Mouse (Mus musculus): ENCODE measurements around the gene Efna5. TPM values are rescaled to one million over a fixed set of nuclear protein-coding genes. Genes with fewer than 3 reads are reported as not detected.

The Efna5 gene
- polyA plus RNA-seq, 1 experiment from 2014 or later = 41.6 TPM

- no peak overlapping the region for H3K4me2 ChIP-seq (replicated peaks)
- H3K4me1 ChIP-seq = no peaks in the 10 kb centered on the region
- no peak for ATAC-seq (ENCODE audit: low FRiP score, low read depth)
- no peaks in the 10 kb centered on the region for H3K27me3 ChIP-seq (replicated peaks)
- H3K9me3 ChIP-seq = no peaks in the 10 kb centered on the region
- H3K36me3 ChIP-seq = no peaks in the 10 kb centered on the region
- H3K4me3 ChIP-seq = no peak overlapping the region
- 90% methylated on average over 4 of the region's 4 CpGs for WGBS
- H3K9ac ChIP-seq = no peak overlapping the region
- no peak overlapping the region for H3K27ac ChIP-seq
Observed at GRCm38 (mm10) chr17:62754638-62755037, 126.5 kb downstream of the Efna5 start.

- Histone ChIP-seq H3K9ac (no peak overlapping the region), H3K9me3 (no peaks in the 10 kb centered on the region), H3K4me2 (replicated peaks) (no peak overlapping the region), H3K27ac (no peak overlapping the region), H3K27me3 (replicated peaks) (no peaks in the 10 kb centered on the region), H3K4me1 (peaks cover 17% of the 10 kb centered on the region), H3K36me3 (no peaks in the 10 kb centered on the region), H3K4me3 (no peak overlapping the region)
- WGBS = 65% methylated on average over 2 of the region's 2 CpGs
- no peak for ATAC-seq (ENCODE audit: low FRiP score, low read depth)
Observed at GRCm38 (mm10) chr17:62752381-62752889, 128.7 kb downstream of the Efna5 start.

- ATAC-seq (ENCODE audit: low FRiP score, low read depth) = no peak
- no peak overlapping the region for H3K4me2 ChIP-seq (replicated peaks)
- H3K36me3 ChIP-seq = no peaks in the 10 kb centered on the region
- no peak overlapping the region for H3K4me3 ChIP-seq
- no peak overlapping the region for H3K27ac ChIP-seq
- H3K27me3 ChIP-seq (replicated peaks) = no peaks in the 10 kb centered on the region
- no peaks in the 10 kb centered on the region for H3K9me3 ChIP-seq
- no peak overlapping the region for H3K9ac ChIP-seq
- H3K4me1 ChIP-seq = peaks cover 28% of the 10 kb centered on the region
- WGBS = 83% methylated on average over 3 of the region's 3 CpGs
Observed at GRCm38 (mm10) chr17:62750647-62751046, 130.5 kb downstream of the Efna5 start.

- H3K4me2 ChIP-seq (replicated peaks) = no peak overlapping the region
- no peak for ATAC-seq (ENCODE audit: low FRiP score, low read depth)
- no peaks in the 10 kb centered on the region for H3K9me3 ChIP-seq
- no peak overlapping the region for H3K4me3 ChIP-seq
- peaks cover 28% of the 10 kb centered on the region for H3K4me1 ChIP-seq
- WGBS = 69% methylated on average over 16 of the region's 16 CpGs
- no peak overlapping the region for H3K9ac ChIP-seq
- H3K36me3 ChIP-seq = no peaks in the 10 kb centered on the region
- no peak overlapping the region for H3K27ac ChIP-seq
- no peaks in the 10 kb centered on the region for H3K27me3 ChIP-seq (replicated peaks)
Observed at GRCm38 (mm10) chr17:62748803-62749619, 132.1 kb downstream of the Efna5 start.

GRCm38 (mm10) chr17:62747381-62747780 lies 133.7 kb downstream of the Efna5 start:
- no peaks in the 10 kb centered on the region for H3K36me3 ChIP-seq
- no peaks in the 10 kb centered on the region for H3K9me3 ChIP-seq
- no peak overlapping the region for H3K9ac ChIP-seq
- H3K27me3 ChIP-seq (replicated peaks) = no peaks in the 10 kb centered on the region
- ATAC-seq (ENCODE audit: low FRiP score, low read depth) = no peak
- 46% methylated on average over 8 of the region's 8 CpGs for WGBS
- H3K4me1 ChIP-seq = peaks cover 28% of the 10 kb centered on the region
- H3K4me3 ChIP-seq = no peak overlapping the region
- no peak overlapping the region for H3K27ac ChIP-seq
- peak overlapping the region; percentile 27 for H3K4me2 ChIP-seq (replicated peaks)

GRCm38 (mm10) chr17:62746827-62747226 lies 134.3 kb downstream of the Efna5 start:
- Histone ChIP-seq H3K4me2 (replicated peaks) (no peak overlapping the region; the same call in 1 of the 2 replicates), H3K9me3 (no peaks in the 10 kb centered on the region), H3K36me3 (no peaks in the 10 kb centered on the region), H3K9ac (no peak overlapping the region), H3K4me3 (no peak overlapping the region), H3K27me3 (replicated peaks) (no peaks in the 10 kb centered on the region), H3K27ac (0 out of 2 replicates have a peak overlapping the region, but pooled peaks have one; percentile 37), H3K4me1 (peaks cover 28% of the 10 kb centered on the region)
- 57% methylated on average over 9 of the region's 9 CpGs for WGBS
- ATAC-seq (ENCODE audit: low FRiP score, low read depth) = peak; percentile 21

GRCm38 (mm10) chr17:62745286-62745685 lies 135.8 kb downstream of the Efna5 start:
- H3K4me3 ChIP-seq = no peak overlapping the region
- no peaks in the 10 kb centered on the region for H3K36me3 ChIP-seq
- ATAC-seq (ENCODE audit: low FRiP score, low read depth) = no peak
- H3K9me3 ChIP-seq = no peaks in the 10 kb centered on the region
- WGBS = 97% methylated on average over 4 of the region's 4 CpGs
- no peak overlapping the region for H3K9ac ChIP-seq
- no peak overlapping the region for H3K27ac ChIP-seq
- H3K4me1 ChIP-seq = peaks cover 28% of the 10 kb centered on the region
- H3K4me2 ChIP-seq (replicated peaks) = no peak overlapping the region
- H3K27me3 ChIP-seq (replicated peaks) = no peaks in the 10 kb centered on the region

- H3K27me3 ChIP-seq (replicated peaks) = no peaks in the 10 kb centered on the region
- ATAC-seq (ENCODE audit: low FRiP score, low read depth) = no peak
- WGBS = 94% methylated on average over 6 of the region's 6 CpGs
- peaks cover 27% of the 10 kb centered on the region for H3K4me1 ChIP-seq
- H3K4me2 ChIP-seq (replicated peaks) = no peak overlapping the region
- H3K4me3 ChIP-seq = no peak overlapping the region
- no peaks in the 10 kb centered on the region for H3K9me3 ChIP-seq
- H3K27ac ChIP-seq = no peak overlapping the region
- no peak overlapping the region for H3K9ac ChIP-seq
- no peaks in the 10 kb centered on the region for H3K36me3 ChIP-seq
Observed at GRCm38 (mm10) chr17:62744239-62744638, 136.9 kb downstream of the Efna5 start.

- H3K27me3 ChIP-seq (replicated peaks) = no peaks in the 10 kb centered on the region
- no peak overlapping the region for H3K9ac ChIP-seq
- no peaks in the 10 kb centered on the region for H3K36me3 ChIP-seq
- H3K27ac ChIP-seq = no peak overlapping the region
- peaks cover 4% of the 10 kb centered on the region for H3K4me1 ChIP-seq
- H3K4me3 ChIP-seq = no peak overlapping the region
- H3K9me3 ChIP-seq = no peaks in the 10 kb centered on the region
- no peak for ATAC-seq (ENCODE audit: low FRiP score, low read depth)
- 68% methylated on average over 5 of the region's 5 CpGs for WGBS
- H3K4me2 ChIP-seq (replicated peaks) = no peak overlapping the region
Observed at GRCm38 (mm10) chr17:62741702-62742101, 139.4 kb downstream of the Efna5 start.

- Histone ChIP-seq H3K4me3 (no peak overlapping the region), H3K27ac (no peak overlapping the region), H3K4me2 (replicated peaks) (no peak overlapping the region), H3K4me1 (peaks cover 6% of the 10 kb centered on the region), H3K27me3 (replicated peaks) (no peaks in the 10 kb centered on the region), H3K9me3 (no peaks in the 10 kb centered on the region), H3K9ac (no peak overlapping the region), H3K36me3 (no peaks in the 10 kb centered on the region)
- no peak for ATAC-seq (ENCODE audit: low FRiP score, low read depth)
- 78% methylated on average over 6 of the region's 6 CpGs for WGBS
Observed at GRCm38 (mm10) chr17:62741020-62741419, 140.1 kb downstream of the Efna5 start.

- Histone ChIP-seq H3K4me3 (no peak overlapping the region), H3K9ac (no peak overlapping the region), H3K27me3 (replicated peaks) (no peaks in the 10 kb centered on the region), H3K27ac (no peak overlapping the region), H3K4me2 (replicated peaks) (no peak overlapping the region), H3K9me3 (no peaks in the 10 kb centered on the region), H3K36me3 (no peaks in the 10 kb centered on the region), H3K4me1 (peaks cover 14% of the 10 kb centered on the region)
- WGBS = 69% methylated on average over 6 of the region's 6 CpGs
- no peak for ATAC-seq (ENCODE audit: low FRiP score, low read depth)
Observed at GRCm38 (mm10) chr17:62739993-62740392, 141.1 kb downstream of the Efna5 start.

- 87% methylated on average over 6 of the region's 6 CpGs for WGBS
- Histone ChIP-seq H3K36me3 (no peaks in the 10 kb centered on the region), H3K9ac (no peak overlapping the region), H3K4me2 (replicated peaks) (no peak overlapping the region), H3K9me3 (no peaks in the 10 kb centered on the region), H3K4me1 (peaks cover 24% of the 10 kb centered on the region), H3K27ac (no peak overlapping the region), H3K4me3 (no peak overlapping the region), H3K27me3 (replicated peaks) (no peaks in the 10 kb centered on the region)
- ATAC-seq (ENCODE audit: low FRiP score, low read depth) = no peak
Observed at GRCm38 (mm10) chr17:62737404-62737803, 143.7 kb downstream of the Efna5 start.

GRCm38 (mm10) chr17:62735943-62736342 lies 145.2 kb downstream of the Efna5 start:
- 15% methylated on average over 11 of the region's 11 CpGs for WGBS
- peaks cover 24% of the 10 kb centered on the region for H3K4me1 ChIP-seq
- no peak overlapping the region; the same call in 1 of the 2 replicates for H3K27ac ChIP-seq
- H3K9me3 ChIP-seq = no peaks in the 10 kb centered on the region
- no peak overlapping the region for H3K9ac ChIP-seq
- no peaks in the 10 kb centered on the region for H3K27me3 ChIP-seq (replicated peaks)
- no peak overlapping the region for H3K4me3 ChIP-seq
- H3K4me2 ChIP-seq (replicated peaks) = no peak overlapping the region
- no peaks in the 10 kb centered on the region for H3K36me3 ChIP-seq
- peak; percentile 76 for ATAC-seq (ENCODE audit: low FRiP score, low read depth)
